Mouse (Mus musculus) myocyte (in vitro differentiated cells): Measurements from ENCODE around the gene Lsm2. TPM values are rescaled to one million over a fixed set of nuclear protein-coding genes. Genes with fewer than 3 reads are reported as not detected.

Experiments used
- H3K27me3 ChIP-seq: one replicate; pipeline ENCODE4 v1.6.1; 2011; ENCODE audit not compliant: control insufficient read depth, insufficient read depth, insufficient read length
- H3K36me3 ChIP-seq: one replicate; pipeline ENCODE4 v1.6.1; 2011; ENCODE audit not compliant: control insufficient read depth, insufficient read depth
- H3K4me2 ChIP-seq: one replicate; pipeline ENCODE4 v1.6.1; 2011; ENCODE audit warnings: low read depth, control low read depth
- H3K4me3 ChIP-seq: one replicate; pipeline ENCODE4 v1.5.1; 2011; ENCODE audit warnings: mild to moderate bottlenecking, control low read depth, moderate library complexity
- H3K79me2 ChIP-seq: one replicate; pipeline ENCODE4 v1.6.1; 2011; ENCODE audit not compliant: control insufficient read depth, insufficient read depth
- H3ac ChIP-seq: one replicate; pipeline ENCODE4 v1.6.1; 2011; ENCODE audit not compliant: control insufficient read depth, insufficient read length
- CEBPB ChIP-seq: IDR thresholded peaks from 2 replicates; pipeline ENCODE4 v1.6.1; 2011; ENCODE audit warnings: mild to moderate bottlenecking, moderate library complexity; ENCODE audit not compliant: poor library complexity, insufficient read depth, severe bottlenecking
- E2F4 ChIP-seq: IDR thresholded peaks from one replicate; pipeline ENCODE4 v1.6.1; 2011; ENCODE audit warnings: mild to moderate bottlenecking, control low read depth, moderate library complexity; ENCODE audit not compliant: insufficient read depth
- MAX ChIP-seq: IDR thresholded peaks from one replicate; pipeline ENCODE4 v1.6.1; 2011; ENCODE audit warnings: low read depth, mild to moderate bottlenecking, control low read depth
- MYOD1 ChIP-seq, 3 experiments: IDR thresholded peaks; one replicate each; pipeline ENCODE4 v1.6.1; 2011; ENCODE audit warnings: control low read depth in 2 of 3, low read depth in 2 of 3, mild to moderate bottlenecking in 2 of 3, moderate library complexity in 1 of 3; ENCODE audit not compliant: insufficient read length in 2 of 3, control insufficient read depth in 1 of 3
- MYOG ChIP-seq, 3 experiments: IDR thresholded peaks; one replicate each; pipeline ENCODE4 v1.6.1; 2011; ENCODE audit warnings: control low read depth in 2 of 3, low read depth in 2 of 3, mild to moderate bottlenecking in 2 of 3; ENCODE audit not compliant: insufficient read length in 2 of 3, control insufficient read depth in 1 of 3, insufficient read depth in 1 of 3
- POLR2A ChIP-seq: IDR thresholded peaks from one replicate; pipeline ENCODE4 v1.6.1; 2011; ENCODE audit warnings: low read depth, mild to moderate bottlenecking, control low read depth, moderate library complexity; ENCODE audit not compliant: insufficient read length
- POLR2AphosphoS2 ChIP-seq: IDR thresholded peaks from one replicate; pipeline ENCODE4 v1.6.1; 2011; ENCODE audit warnings: low read depth, control low read depth; ENCODE audit not compliant: insufficient read length
- REST ChIP-seq: IDR thresholded peaks from one replicate; pipeline ENCODE4 v1.6.1; 2011; ENCODE audit warnings: mild to moderate bottlenecking, control low read depth, moderate library complexity; ENCODE audit not compliant: insufficient read depth, insufficient read length
- SRF ChIP-seq: IDR thresholded peaks from one replicate; pipeline ENCODE4 v1.6.1; 2011; ENCODE audit warnings: low read depth; ENCODE audit not compliant: control insufficient read depth, insufficient read length
- TCF12 ChIP-seq: IDR thresholded peaks from one replicate; pipeline ENCODE4 v1.6.1; 2011; ENCODE audit warnings: mild to moderate bottlenecking, control low read depth; ENCODE audit not compliant: poor library complexity, insufficient read depth, severe bottlenecking
- TCF3 ChIP-seq: IDR thresholded peaks from one replicate; pipeline ENCODE4 v1.6.1; 2011; ENCODE audit warnings: low read depth, control low read depth; ENCODE audit not compliant: insufficient read length
- USF1 ChIP-seq: IDR thresholded peaks from one replicate; pipeline ENCODE4 v1.6.1; 2011; ENCODE audit warnings: low read depth, mild to moderate bottlenecking, control low read depth, moderate library complexity
- polyA plus RNA-seq: library from polyadenylated mRNA; unstranded; fragments of >200 nt; fragmentation: generic; extraction: Trizol; gene quantifications from one replicate; pipeline ENCODE4 v1.2.1, GENCODE M21; 2012; ENCODE audit warnings: missing spikeins

Gene Lsm2
- polyA plus RNA-seq, 1 experiment: 52.3 TPM

- H3ac ChIP-seq: no peak overlapping the region
- TF ChIP-seq USF1 (no peak), POLR2AphosphoS2 (peak; percentile 73), CEBPB (no peak)
- no peaks in the 10 kb centered on the region for H3K79me2 ChIP-seq
- H3K36me3 ChIP-seq: peaks cover 9% of the 10 kb centered on the region
- no peaks in the 10 kb centered on the region for H3K27me3 ChIP-seq
- H3K4me2 ChIP-seq: no peak overlapping the region
- no peak overlapping the region for H3K4me3 ChIP-seq
These were observed 35.4 kb downstream of the Lsm2 start for GRCm38 (mm10) chr17:35016791-35017705.

DNA sequence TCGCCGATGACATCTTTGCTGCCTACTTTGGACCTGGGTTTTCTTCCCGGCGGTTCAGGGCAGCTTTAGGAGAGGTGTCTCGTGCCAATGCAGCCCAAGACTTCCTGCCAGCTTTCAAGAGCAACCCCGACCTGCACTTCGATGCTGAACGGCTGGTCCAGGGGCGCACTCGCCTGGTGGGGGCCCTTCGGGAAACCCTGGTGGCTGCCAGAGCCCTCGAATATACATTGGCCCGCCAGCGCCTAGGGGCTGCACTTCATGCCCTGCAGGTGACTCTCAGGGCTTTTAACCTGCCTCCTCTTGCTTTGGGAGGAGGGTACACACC lies 36.0 kb downstream of the Lsm2 start:
- TF ChIP-seq MYOD1 (IDR thresholded peaks at IDR 0.05; ENCODE audit: control insufficient read depth in 1 of 3, insufficient read length in 2 of 3, low read depth in 2 of 3) (no peak), MAX (no peak), E2F4 (no peak), POLR2AphosphoS2 (no peak), TCF3 (no peak), MYOG (IDR thresholded peaks at IDR 0.05; ENCODE audit: control insufficient read depth in 1 of 3, insufficient read depth in 1 of 3, insufficient read length in 2 of 3, low read depth in 2 of 3) (no peak), POLR2A (no peak)
- Histone ChIP-seq H3K79me2 (no peaks in the 10 kb centered on the region), H3ac (no peak overlapping the region), H3K27me3 (no peaks in the 10 kb centered on the region), H3K4me2 (no peak overlapping the region), H3K4me3 (no peak overlapping the region), H3K36me3 (peaks cover 7% of the 10 kb centered on the region)

- Histone ChIP-seq H3K4me2 (no peak overlapping the region), H3K36me3 (peaks cover 1% of the 10 kb centered on the region), H3K27me3 (no peaks in the 10 kb centered on the region), H3K79me2 (no peaks in the 10 kb centered on the region), H3K4me3 (no peak overlapping the region), H3ac (no peak overlapping the region)
- TF ChIP-seq SRF (no peak), TCF12 (no peak), MAX (no peak), REST (no peak)
These were observed 36.5 kb downstream of the Lsm2 start for GRCm38 (mm10) chr17:35018171-35018570.

GRCm38 (mm10) chr17:35019894-35020293 lies 38.2 kb downstream of the Lsm2 start:
- Histone ChIP-seq H3K36me3 (no peaks in the 10 kb centered on the region), H3K27me3 (no peaks in the 10 kb centered on the region), H3K4me2 (no peak overlapping the region), H3K4me3 (no peak overlapping the region), H3ac (no peak overlapping the region), H3K79me2 (no peaks in the 10 kb centered on the region)
- no peak for TF ChIP-seq SRF
- TF ChIP-seq TCF3: no peak
- no peak for TF ChIP-seq TCF12
- no peak for TF ChIP-seq POLR2AphosphoS2
- no peak for TF ChIP-seq MYOG (IDR thresholded peaks at IDR 0.05; ENCODE audit: control insufficient read depth in 1 of 3, insufficient read depth in 1 of 3, insufficient read length in 2 of 3, low read depth in 2 of 3)
- no peak for TF ChIP-seq REST
- TF ChIP-seq POLR2A: no peak
- TF ChIP-seq E2F4: no peak
- TF ChIP-seq USF1: no peak
- no peak for TF ChIP-seq MAX
- no peak for TF ChIP-seq MYOD1 (IDR thresholded peaks at IDR 0.05; ENCODE audit: control insufficient read depth in 1 of 3, insufficient read length in 2 of 3, low read depth in 2 of 3)
- no peak for TF ChIP-seq CEBPB

DNA sequence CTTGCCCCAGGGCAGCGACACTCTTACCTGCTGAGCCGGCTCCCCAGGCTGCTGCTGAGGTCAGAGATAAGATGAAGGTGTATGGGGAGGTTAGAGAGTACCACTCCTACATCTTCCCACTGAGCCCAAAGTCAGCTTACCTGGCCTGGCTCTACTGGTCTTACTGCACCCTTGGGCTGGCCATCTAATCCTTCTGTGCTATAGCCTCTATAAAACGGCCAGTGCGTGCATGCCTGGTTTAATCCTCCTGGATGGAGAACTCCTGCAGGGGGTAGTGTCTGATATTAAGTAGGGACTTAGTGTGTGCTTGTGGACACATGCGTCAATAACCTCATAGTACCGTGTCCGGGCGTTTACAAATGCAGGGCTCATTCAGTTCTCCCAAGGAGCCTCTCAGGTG lies 38.9 kb downstream of the Lsm2 start:
- Histone ChIP-seq H3K36me3 (no peaks in the 10 kb centered on the region), H3ac (no peak overlapping the region), H3K79me2 (no peaks in the 10 kb centered on the region), H3K4me3 (no peak overlapping the region), H3K27me3 (no peaks in the 10 kb centered on the region), H3K4me2 (no peak overlapping the region)
- TF ChIP-seq E2F4 (no peak), SRF (no peak), MYOD1 (IDR thresholded peaks at IDR 0.05; ENCODE audit: control insufficient read depth in 1 of 3, insufficient read length in 2 of 3, low read depth in 2 of 3) (no peak), TCF3 (no peak), REST (no peak), TCF12 (no peak), USF1 (no peak), POLR2A (no peak), MYOG (IDR thresholded peaks at IDR 0.05; ENCODE audit: control insufficient read depth in 1 of 3, insufficient read depth in 1 of 3, insufficient read length in 2 of 3, low read depth in 2 of 3) (no peak), CEBPB (no peak)
